ENCODE assay signal across 10 mouse cellular contexts in the genomic region with DNA sequence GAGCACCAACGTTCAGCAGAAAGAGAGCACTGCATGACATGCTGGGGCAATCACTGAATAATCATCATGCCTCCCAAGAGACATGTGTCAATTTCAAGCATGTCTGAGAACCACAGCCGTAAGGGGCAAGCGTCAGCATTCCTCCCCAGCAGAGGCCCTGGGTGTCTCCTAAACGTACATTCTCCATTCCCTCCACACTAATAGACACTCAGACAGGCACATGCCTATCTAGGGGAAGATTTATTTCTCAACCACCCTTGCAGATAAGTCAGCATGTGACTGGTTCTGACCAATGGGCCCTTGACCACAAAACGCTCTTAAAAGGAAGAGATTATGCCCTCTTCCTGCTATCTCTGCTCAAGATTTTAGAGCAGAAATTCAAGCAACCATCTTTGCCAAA. TPM values are rescaled to one million over a fixed set of nuclear protein-coding genes. Genes with fewer than 3 reads are reported as not detected.
DNase-seq lines count a peak whose midpoint lies in the region; ATAC-seq and TF ChIP-seq lines count a peak whose summit lies in the region.
"Had no signal": no experiment of that assay in that cellular context is flagged by ENCODE, and none has a peak within 500 bp of the region (broad histone marks: within the 10 kb centered on the region; RNA-seq: fewer than 3 reads in every experiment).

No protein-coding gene starts in this region.

- peaks cover 21% of the 10 kb centered on the region for H3K4me1 ChIP-seq in lung, embryonic 16.5 days (replicated peaks; ENCODE audit: control insufficient read depth, insufficient read depth, low read length)
- peaks cover 16% of the 10 kb centered on the region for H3K4me1 ChIP-seq in lung, adult 2 months (ENCODE audit: control insufficient read depth, insufficient read depth, low read length)
- peaks cover 5% of the 10 kb centered on the region for H3K4me1 ChIP-seq in embryonic fibroblast, embryonic 13.5 days (ENCODE audit: control insufficient read depth, insufficient read depth, low read length)
- H3K4me1 ChIP-seq in neural tube, embryonic 13.5 days (replicated peaks): peaks cover 17% of the 10 kb centered on the region

- no peaks in the 10 kb centered on the region for H3K9me3 ChIP-seq in lung, embryonic 16.5 days (ENCODE audit: control insufficient read depth, low read length)
- H3K9me3 ChIP-seq in neural tube, embryonic 13.5 days: no peaks in the 10 kb centered on the region

- H3K4me2 ChIP-seq in lung, embryonic 16.5 days (ENCODE audit: low read depth, low read length): no peak overlapping the region
- H3K4me2 ChIP-seq in neural tube, embryonic 13.5 days: no peak overlapping the region

- peak; percentile 25 for DNase-seq in embryo, embryonic 10 days (ENCODE audit: low spot score)
- no peak for DNase-seq in embryo, embryonic 9.5 days (ENCODE audit: extremely low spot score)
- DNase-seq in lung, adult 2 months: no peak
- DNase-seq in layer of hippocampus, postnatal 25 days (ENCODE audit: extremely low spot score in 1 of 2, low spot score in 1 of 2): no peak
- no peak for DNase-seq in layer of hippocampus, postnatal 10 days (ENCODE audit: low spot score in 2 of 2)
- DNase-seq: cerebellum, adult 18-20 months; layer of hippocampus, adult 9-11 months had no signal

- H3K9ac ChIP-seq in lung, embryonic 16.5 days (ENCODE audit: low read length): no peak overlapping the region
- no peak overlapping the region for H3K9ac ChIP-seq in neural tube, embryonic 13.5 days

- TF ChIP-seq CTCF in lung, adult 2 months (IDR thresholded peaks at IDR 0.05; ENCODE audit: insufficient read depth, low read length): no peak
- no peak for TF ChIP-seq CTCF in embryonic fibroblast, embryonic 13.5 days (IDR thresholded peaks at IDR 0.05; ENCODE audit: borderline replicate concordance, insufficient read depth, low read length)

- TF ChIP-seq POLR2A in lung, adult 2 months (IDR thresholded peaks at IDR 0.05; ENCODE audit: borderline replicate concordance, extremely low read depth, low read depth, low read length): no peak
- no peak for TF ChIP-seq POLR2A in embryonic fibroblast, embryonic 13.5 days (IDR thresholded peaks at IDR 0.05; ENCODE audit: low read depth, low read length)

- 25% methylated on average over 5 of the region's 5 CpGs for WGBS in lung, embryonic 16.5 days
- 40% methylated on average over 5 of the region's 5 CpGs for WGBS in lung, adult 2 months
- WGBS in neural tube, embryonic 13.5 days: 44% methylated on average over 5 of the region's 5 CpGs

- no peak overlapping the region for H3K4me3 ChIP-seq in lung, embryonic 16.5 days (ENCODE audit: low read length)
- no peak overlapping the region for H3K4me3 ChIP-seq in lung, adult 2 months (replicated peaks; ENCODE audit: extremely low read depth, low read depth, low read length)
- H3K4me3 ChIP-seq in embryonic fibroblast, embryonic 13.5 days (ENCODE audit: insufficient read depth, low read length): no peak overlapping the region
- no peak overlapping the region for H3K4me3 ChIP-seq in neural tube, embryonic 13.5 days

- peak; percentile 49 for ATAC-seq in lung, embryonic 16.5 days (ENCODE audit: low read depth)
- peak; percentile 23; the same call in 1 of the 2 replicates for ATAC-seq in neural tube, embryonic 13.5 days (ENCODE audit: low read depth)

- H3K36me3 ChIP-seq in lung, embryonic 16.5 days (ENCODE audit: control insufficient read depth, insufficient read depth, low read length): no peaks in the 10 kb centered on the region
- no peaks in the 10 kb centered on the region for H3K36me3 ChIP-seq in neural tube, embryonic 13.5 days

- H3K27ac ChIP-seq in lung, embryonic 16.5 days (ENCODE audit: low read length): peak overlapping the region; percentile 55
- H3K27ac ChIP-seq in embryonic fibroblast, embryonic 13.5 days (ENCODE audit: insufficient read depth, low read length): peak overlapping the region; percentile 62
- peak overlapping the region; percentile 52; the same call in 1 of the 2 replicates for H3K27ac ChIP-seq in neural tube, embryonic 13.5 days (replicated peaks)

- no peaks in the 10 kb centered on the region for H3K27me3 ChIP-seq in lung, embryonic 16.5 days (ENCODE audit: control insufficient read depth, insufficient read depth, low read depth, low read length)
- H3K27me3 ChIP-seq in neural tube, embryonic 13.5 days: no peaks in the 10 kb centered on the region

RNA-seq across cellular contexts. Expression of a gene that starts 37.7 kb away (rescaled TPM):
- polyA plus RNA-seq in lung, embryonic 16.5 days (2015; fragmentation: Nextera tagmentation; extraction: Ambion mirVana): 19.5 and 25.6 TPM in 2 replicates
- 39.0 and 67.3 TPM in 2 replicates for polyA plus RNA-seq in lung, adult 2 months (2012; rRNA removed)
- polyA plus RNA-seq in embryonic fibroblast, embryonic 13.5 days (2011; ENCODE audit: insufficient read length, low read depth, missing spikeins): 18.8 and 24.8 TPM in 2 replicates
- 16.7 and 24.2 TPM in 2 replicates for polyA plus RNA-seq in neural tube, embryonic 13.5 days (2015; fragmentation: Nextera tagmentation; extraction: Ambion mirVana)
- 10 to 100 TPM; 17.1 to 17.3 TPM for total RNA-seq in layer of hippocampus, postnatal 25 days (2021)
- total RNA-seq in layer of hippocampus, postnatal 10 days (2021): 10 to 100 TPM; 37.8 to 38.1 TPM
